9 mouse cellular contexts compared by ENCODE assay signal in genomic region chr2:153350552-153351181, GRCm38 (mm10). TPM values are rescaled to one million over a fixed set of nuclear protein-coding genes. Genes with fewer than 3 reads are reported as not detected.
A peak's percentile ranks its signal among the peaks of the same experiment; 100 is the strongest.
DNase-seq lines count a peak whose midpoint lies in the region; ATAC-seq and TF ChIP-seq lines count a peak whose summit lies in the region.
"Had no signal": no experiment of that assay in that cellular context is flagged by ENCODE, and none has a peak within 500 bp of the region (broad histone marks: within the 10 kb centered on the region; RNA-seq: fewer than 3 reads in every experiment).

No protein-coding gene starts in this region.

- no peaks in the 10 kb centered on the region for H3K9me3 ChIP-seq in hindbrain, embryonic 15.5 days
- H3K9me3 ChIP-seq in hindbrain, embryonic 14.5 days (ENCODE audit: control insufficient read depth, low read length): no peaks in the 10 kb centered on the region
- H3K9me3 ChIP-seq in E14TG2a.4 (ENCODE audit: low read length): no peaks in the 10 kb centered on the region
- H3K9me3 ChIP-seq in heart, embryonic 13.5 days: no peaks in the 10 kb centered on the region

- peaks cover 34% of the 10 kb centered on the region for H3K4me1 ChIP-seq in hindbrain, embryonic 15.5 days (replicated peaks)
- H3K4me1 ChIP-seq in hindbrain, embryonic 14.5 days (replicated peaks; ENCODE audit: control insufficient read depth, insufficient read depth, low read length): peaks cover 20% of the 10 kb centered on the region
- H3K4me1 ChIP-seq in E14TG2a.4 (replicated peaks; ENCODE audit: low read depth, low read length): peaks cover 72% of the 10 kb centered on the region
- H3K4me1 ChIP-seq in heart, embryonic 13.5 days: peaks cover 48% of the 10 kb centered on the region

- ATAC-seq in hindbrain, embryonic 15.5 days (ENCODE audit: low FRiP score, low read depth): no peak
- ATAC-seq in hindbrain, embryonic 14.5 days (ENCODE audit: low FRiP score): no peak
- no peak for ATAC-seq in heart, embryonic 13.5 days (ENCODE audit: extremely low read depth, insufficient number of reproducible peaks, low FRiP score, low TSS enrichment)
- ATAC-seq: Patski had no signal

- no peak for TF ChIP-seq CTCF in E14TG2a.4 (conservative IDR thresholded peaks at IDR 0.05; ENCODE audit: low read length)

- H3K27me3 ChIP-seq in hindbrain, embryonic 15.5 days: no peaks in the 10 kb centered on the region
- H3K27me3 ChIP-seq in hindbrain, embryonic 14.5 days (ENCODE audit: control insufficient read depth, insufficient read depth, low read length): no peaks in the 10 kb centered on the region
- no peaks in the 10 kb centered on the region for H3K27me3 ChIP-seq in E14TG2a.4 (ENCODE audit: insufficient read depth, low read length)
- no peaks in the 10 kb centered on the region for H3K27me3 ChIP-seq in heart, embryonic 13.5 days (replicated peaks)
- H3K27me3 ChIP-seq: Patski had no signal

- no peak for DNase-seq in hindbrain, embryonic 14.5 days (ENCODE audit: low spot score)
- no peak for DNase-seq in layer of hippocampus, adult 9-11 months
- no peak for DNase-seq in embryo, embryonic 11 days
- no peak for DNase-seq in thymus, postnatal 10 days (ENCODE audit: low spot score in 2 of 2)

- no peak overlapping the region for H3K4me2 ChIP-seq in hindbrain, embryonic 15.5 days
- no peak overlapping the region for H3K4me2 ChIP-seq in hindbrain, embryonic 14.5 days (replicated peaks)
- peak overlapping the region; percentile 84 for H3K4me2 ChIP-seq in heart, embryonic 13.5 days

- H3K79me2 ChIP-seq in macrophage (ENCODE audit: inconsistent target): peaks cover 90% of the 10 kb centered on the region

- WGBS in hindbrain, embryonic 15.5 days: 51% methylated on average over 6 of the region's 6 CpGs
- WGBS in hindbrain, embryonic 14.5 days: 51% methylated on average over 6 of the region's 6 CpGs
- WGBS in heart, embryonic 13.5 days: 5% methylated on average over 6 of the region's 6 CpGs
- WGBS in macrophage (ENCODE audit: missing documents): 1% methylated on average over 6 of the region's 6 CpGs

- H3K9ac ChIP-seq in hindbrain, embryonic 15.5 days: no peak overlapping the region
- H3K9ac ChIP-seq in hindbrain, embryonic 14.5 days: no peak overlapping the region
- peak overlapping the region; percentile 68 for H3K9ac ChIP-seq in heart, embryonic 13.5 days

- H3K27ac ChIP-seq in hindbrain, embryonic 15.5 days (replicated peaks): 0 out of 2 replicates have a peak overlapping the region, but pooled peaks have one; percentile 0
- H3K27ac ChIP-seq in hindbrain, embryonic 14.5 days: no peak overlapping the region
- peak overlapping the region; percentile 85 for H3K27ac ChIP-seq in heart, embryonic 13.5 days (replicated peaks)
- peak overlapping the region; percentile 75 for H3K27ac ChIP-seq in macrophage

- H3K4me3 ChIP-seq in hindbrain, embryonic 15.5 days: no peak overlapping the region
- no peak overlapping the region for H3K4me3 ChIP-seq in hindbrain, embryonic 14.5 days (replicated peaks; ENCODE audit: low read length)
- H3K4me3 ChIP-seq in E14TG2a.4 (replicated peaks; ENCODE audit: low read length) (0 out of 2 replicates have a peak overlapping the region, but pooled peaks have one; percentile 45), macrophage (ENCODE audit: inconsistent target) (peak overlapping the region; percentile 8; the same call in 1 of the 2 replicates)
- peak overlapping the region; percentile 25 for H3K4me3 ChIP-seq in heart, embryonic 13.5 days

- peaks cover 25% of the 10 kb centered on the region for H3K36me3 ChIP-seq in hindbrain, embryonic 15.5 days
- H3K36me3 ChIP-seq in hindbrain, embryonic 14.5 days (replicated peaks; ENCODE audit: control insufficient read depth, insufficient read depth): peaks cover 35% of the 10 kb centered on the region
- H3K36me3 ChIP-seq in E14TG2a.4 (ENCODE audit: insufficient read depth, low read length): peaks cover 79% of the 10 kb centered on the region
- H3K36me3 ChIP-seq in heart, embryonic 13.5 days: peaks cover 34% of the 10 kb centered on the region
- H3K36me3 ChIP-seq in macrophage (ENCODE audit: inconsistent target): peaks cover 25% of the 10 kb centered on the region; the same call in 1 of the 2 replicates

RNA-seq across cellular contexts. Expression of gene Asxl1, which starts 5.0 kb away (rescaled TPM):
- 13.8 and 14.1 TPM in 2 replicates for polyA plus RNA-seq in hindbrain, embryonic 15.5 days (2015; fragmentation: Nextera tagmentation; extraction: Ambion mirVana)
- polyA plus RNA-seq in hindbrain, embryonic 14.5 days (2014; fragmentation: Nextera tagmentation; extraction: Ambion mirVana): 14.2 and 15.2 TPM in 2 replicates
- polyA plus RNA-seq in heart, embryonic 13.5 days (2015; fragmentation: Nextera tagmentation; extraction: Ambion mirVana): 6.4 and 6.8 TPM in 2 replicates
- 100 to 1,000 TPM in 1 of 26 experiments, 10 to 100 TPM in 25; 21.8 to 133 (median 65.1) TPM for total RNA-seq in macrophage (2018; cell fraction: chromatin; rRNA removed)
- 10 to 100 TPM in 23 of 26 experiments, 1 to 10 TPM in 3; 6.6 to 23.9 (median 15.1) TPM for total RNA-seq in macrophage (2018; cell fraction: cytosol; rRNA removed)
- 10 to 100 TPM; 14.0 to 97.8 (median 37.1) TPM for total RNA-seq in macrophage (2018; cell fraction: nucleus; rRNA removed)
- polyA plus RNA-seq in macrophage (2018): 14.5 to 22.9 TPM (median 17.8 TPM) in 3 replicates

RNA-seq across cellular contexts. Expression of gene Kif3b, which starts 59.5 kb away (rescaled TPM):
- polyA plus RNA-seq in hindbrain, embryonic 15.5 days (2015; fragmentation: Nextera tagmentation; extraction: Ambion mirVana): 22.8 and 23.1 TPM in 2 replicates
- polyA plus RNA-seq in hindbrain, embryonic 14.5 days (2014; fragmentation: Nextera tagmentation; extraction: Ambion mirVana): 17.3 and 21.2 TPM in 2 replicates
- 4.0 and 4.8 TPM in 2 replicates for polyA plus RNA-seq in heart, embryonic 13.5 days (2015; fragmentation: Nextera tagmentation; extraction: Ambion mirVana)
- 10 to 100 TPM; 10.8 to 64.8 (median 42.6) TPM for total RNA-seq in macrophage (2018; cell fraction: chromatin; rRNA removed)
- 10 to 100 TPM; 23.8 to 62.1 (median 37.7) TPM for total RNA-seq in macrophage (2018; cell fraction: cytosol; rRNA removed)
- 10 to 100 TPM; 15.8 to 88.5 (median 44.9) TPM for total RNA-seq in macrophage (2018; cell fraction: nucleus; rRNA removed)
- 28.0 to 32.8 TPM (median 28.4 TPM) in 3 replicates for polyA plus RNA-seq in macrophage (2018)

Comparison
In these comparisons a context has a peak if more than half of its experiments do, and no peak if none do; other contexts are left out.
1. H3K4me3 ChIP-seq: peak in E14TG2a.4 (single experiment), heart, embryonic 13.5 days (single experiment) and macrophage (single experiment); none in hindbrain, embryonic 15.5 days (single experiment) and hindbrain, embryonic 14.5 days (single experiment).